Mouse (Mus musculus) layer of hippocampus, adult 18-20 months (tissue): ENCODE data around the gene Ciao1. TPM values are rescaled to one million over a fixed set of nuclear protein-coding genes. Genes with fewer than 3 reads are reported as not detected.
A peak's percentile ranks its signal among the peaks of the same experiment; 100 is the strongest.
"Not testable (repeated sequence)": the region's sequence is repeated elsewhere in the genome, so short reads cannot be mapped to it uniquely, and the experiment has no call there.

Experiments used
- DNase-seq, 2 experiments: peaks; one replicate each; pipeline ENCODE4 v3.0.0; 2022; ENCODE audit warnings: low spot score in 2 of 2
- total RNA-seq, 2 experiments: library from RNA; stranded (reverse); gene quantifications; 2 replicates each; pipeline ENCODE4 v1.2.3; 2021

Ciao1 gene
- total RNA-seq, 2 experiments from 2014 or later = 72.8 to 81.6 TPM

DNA sequence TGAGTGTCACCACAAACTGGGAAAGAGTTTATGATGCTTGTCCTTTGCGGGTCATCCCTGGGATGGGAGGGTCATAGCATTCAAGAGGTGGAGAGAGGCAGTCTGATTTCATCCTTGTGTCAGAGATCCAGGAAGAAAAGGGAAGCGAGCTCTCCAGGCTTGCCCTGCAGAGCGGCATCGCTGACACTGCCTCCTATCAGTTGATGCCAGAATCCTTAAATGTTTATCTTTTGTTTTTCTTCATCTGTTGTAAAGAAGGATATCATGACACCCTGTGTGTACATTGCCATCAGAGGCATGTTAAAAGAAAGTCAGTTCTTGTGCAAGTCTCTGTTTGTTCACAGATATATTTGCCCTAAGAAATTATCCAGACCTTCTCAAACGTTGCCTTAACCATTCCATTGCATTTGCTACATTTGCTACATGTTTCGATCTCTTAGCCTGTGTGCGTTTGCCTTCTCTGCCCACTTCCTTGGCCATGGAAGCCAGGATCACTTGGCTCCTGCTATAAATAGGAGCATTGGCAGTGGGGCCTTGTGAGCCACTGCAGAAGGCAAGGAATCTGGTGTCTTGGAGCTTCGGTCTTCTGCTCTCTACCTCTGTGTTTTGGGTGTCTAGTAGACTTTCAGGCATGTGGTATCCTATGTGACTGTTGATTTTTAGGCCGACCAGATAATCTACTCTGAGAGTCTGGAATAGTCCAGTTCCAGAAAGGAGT is 2.8 kb upstream of the Ciao1 start:
- no peak for DNase-seq

DNA sequence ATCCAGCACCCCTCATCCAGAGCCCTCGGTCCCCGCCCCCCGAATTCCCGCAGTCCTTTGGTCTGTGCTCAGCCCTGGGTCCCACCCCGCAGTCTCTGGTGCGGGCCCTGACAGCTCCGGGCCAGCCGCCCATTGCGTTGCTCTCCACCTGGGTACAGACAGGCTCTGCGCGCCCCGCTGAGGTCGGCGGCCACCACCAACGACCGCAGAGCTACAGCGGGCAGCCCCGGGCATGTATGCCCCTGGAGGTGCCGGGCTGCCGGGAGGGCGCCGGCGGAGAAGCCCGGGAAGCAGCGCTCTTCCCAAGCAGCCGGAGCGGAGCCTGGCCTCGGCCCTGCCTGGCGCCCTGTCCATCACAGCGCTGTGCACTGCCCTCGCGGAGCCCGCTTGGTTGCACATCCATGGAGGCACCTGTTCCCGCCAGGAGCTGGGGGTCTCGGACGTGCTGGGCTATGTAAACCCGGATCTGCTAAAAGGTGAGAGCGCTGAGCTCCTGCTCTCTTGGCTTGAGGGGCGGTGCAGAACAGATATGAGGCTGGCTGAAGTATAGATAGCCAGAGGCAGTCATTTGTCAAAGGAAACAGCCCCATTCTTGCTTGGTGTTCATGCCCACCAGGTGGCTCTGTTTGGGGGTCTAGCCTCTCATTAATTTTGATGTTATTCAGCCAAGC is 853 bp upstream of the Ciao1 start:
- DNase-seq = peak; percentile 27 to 32

DNA sequence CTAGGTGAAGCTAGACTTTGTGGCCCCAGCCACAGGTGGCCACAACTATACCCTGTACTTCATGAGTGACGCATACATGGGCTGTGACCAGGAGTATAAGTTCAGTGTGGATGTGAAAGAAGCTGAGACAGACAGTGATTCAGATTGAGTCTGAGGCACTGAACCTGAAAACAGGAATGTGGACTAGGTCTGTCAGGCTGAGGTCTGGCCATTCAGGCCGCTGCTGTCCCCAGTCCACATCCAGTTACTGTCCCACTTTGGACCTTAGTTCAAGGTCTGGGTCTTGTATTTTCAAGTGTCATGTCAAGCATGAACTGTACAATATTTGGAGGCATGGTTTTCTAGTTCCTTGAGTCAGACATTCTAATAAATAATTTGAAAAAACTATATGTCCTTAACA is 7.6 kb downstream of the Ciao1 start:
- DNase-seq = no peak

DNA sequence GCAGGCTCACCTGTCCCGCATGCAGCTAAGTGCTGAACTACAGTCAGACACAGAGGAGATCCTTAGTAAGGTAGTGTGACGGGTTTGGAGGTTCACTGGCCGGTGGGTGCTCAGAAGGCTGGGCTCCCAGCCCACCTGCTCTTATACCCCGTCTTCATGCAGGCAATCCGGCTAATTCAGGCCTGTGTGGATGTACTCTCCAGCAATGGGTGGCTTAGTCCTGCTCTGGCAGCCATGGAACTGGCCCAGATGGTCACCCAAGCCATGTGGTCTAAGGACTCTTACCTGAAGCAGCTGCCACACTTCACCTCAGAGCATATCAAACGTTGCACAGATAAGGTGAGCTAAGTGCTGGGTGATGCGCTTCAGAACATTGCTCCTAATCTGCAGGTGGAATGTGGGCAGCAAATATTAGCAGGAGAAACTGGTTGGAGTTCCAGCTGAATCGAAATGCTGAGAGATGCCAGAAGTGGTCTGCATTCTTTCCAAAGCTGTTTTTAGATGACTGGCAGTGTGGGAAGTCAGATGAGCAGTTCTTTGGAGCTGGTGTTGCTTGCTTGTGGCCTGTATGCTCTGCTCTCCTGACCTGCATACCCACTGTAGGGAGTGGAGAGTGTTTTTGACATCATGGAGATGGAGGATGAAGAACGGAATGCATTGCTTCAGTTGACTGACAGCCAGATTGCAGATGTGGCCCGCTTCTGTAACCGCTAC is 9.6 kb downstream of the Ciao1 start:
- DNase-seq = no peak

DNA sequence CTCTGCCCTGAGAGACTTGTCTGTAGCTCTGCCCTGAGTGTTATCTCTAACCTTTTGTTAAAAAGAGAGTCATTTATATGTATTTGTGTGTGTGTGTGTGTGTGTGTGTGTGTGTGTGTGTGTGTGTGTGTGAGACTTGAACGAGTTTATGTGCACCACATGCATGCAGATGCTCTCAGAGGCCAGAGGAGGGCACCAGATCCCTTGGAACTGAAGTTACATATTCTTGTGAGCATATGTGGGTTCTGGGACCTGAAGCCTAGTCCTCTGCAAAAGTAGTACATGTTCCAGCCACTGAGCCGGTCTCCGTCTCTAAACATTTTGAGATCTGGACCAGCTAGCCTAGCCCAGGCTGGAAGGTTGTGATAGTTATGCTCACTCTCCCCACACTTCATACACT is 22.4 kb downstream of the Ciao1 start:
- DNase-seq = no peak

DNA sequence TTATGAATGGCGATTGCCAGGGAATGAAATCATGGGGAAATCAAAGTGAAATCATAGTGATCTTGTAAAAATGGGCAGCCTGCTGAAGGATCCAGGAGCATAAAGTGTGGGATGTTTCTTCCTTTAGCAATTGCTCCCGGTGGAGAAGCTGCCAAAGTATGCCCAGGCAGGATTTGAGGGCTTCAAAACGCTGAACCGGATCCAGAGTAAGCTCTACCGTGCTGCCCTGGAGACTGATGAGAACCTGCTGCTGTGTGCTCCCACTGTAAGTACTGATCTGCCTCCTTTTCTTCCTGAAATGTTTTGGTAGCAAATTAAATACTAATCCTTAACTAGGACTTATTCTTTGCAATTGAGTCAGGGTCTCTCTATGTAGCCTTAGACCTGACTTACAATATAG is 29.9 kb downstream of the Ciao1 start:
- DNase-seq = no peak

DNA sequence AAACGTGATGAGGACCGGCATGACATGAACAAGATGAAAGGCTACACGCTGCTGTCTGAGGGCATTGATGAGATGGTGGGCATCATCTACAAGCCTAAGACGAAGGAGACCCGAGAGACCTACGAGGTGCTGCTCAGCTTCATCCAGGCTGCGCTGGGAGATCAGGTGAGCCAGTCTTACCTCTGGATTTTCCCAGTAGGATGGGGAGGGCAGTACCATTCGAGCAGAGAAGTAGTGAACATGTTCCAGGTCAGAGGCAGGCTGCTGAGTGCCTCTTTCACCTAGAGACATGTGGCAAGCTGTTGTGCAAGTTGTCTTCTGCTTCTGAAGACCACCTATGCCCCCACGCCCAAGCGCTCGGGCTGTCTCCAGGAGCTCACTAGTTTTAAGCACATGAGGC is 36.9 kb downstream of the Ciao1 start:
- no peak for DNase-seq

DNA sequence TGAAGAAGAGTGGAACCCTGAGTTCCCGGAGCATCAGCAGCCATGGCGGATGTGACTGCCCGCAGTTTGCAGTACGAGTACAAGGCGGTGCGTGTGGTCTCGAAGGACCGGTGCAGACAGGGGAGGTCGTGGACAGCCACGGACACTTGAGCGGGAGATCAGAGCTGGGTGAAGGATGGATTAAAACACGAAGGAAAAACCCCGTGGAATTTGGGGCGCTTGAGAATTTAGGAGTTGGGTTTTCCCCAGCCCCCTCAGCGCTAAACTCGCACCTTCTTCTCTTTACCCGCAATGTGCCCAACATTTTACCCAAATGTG is 39.2 kb downstream of the Ciao1 start:
- DNase-seq = no peak

DNA sequence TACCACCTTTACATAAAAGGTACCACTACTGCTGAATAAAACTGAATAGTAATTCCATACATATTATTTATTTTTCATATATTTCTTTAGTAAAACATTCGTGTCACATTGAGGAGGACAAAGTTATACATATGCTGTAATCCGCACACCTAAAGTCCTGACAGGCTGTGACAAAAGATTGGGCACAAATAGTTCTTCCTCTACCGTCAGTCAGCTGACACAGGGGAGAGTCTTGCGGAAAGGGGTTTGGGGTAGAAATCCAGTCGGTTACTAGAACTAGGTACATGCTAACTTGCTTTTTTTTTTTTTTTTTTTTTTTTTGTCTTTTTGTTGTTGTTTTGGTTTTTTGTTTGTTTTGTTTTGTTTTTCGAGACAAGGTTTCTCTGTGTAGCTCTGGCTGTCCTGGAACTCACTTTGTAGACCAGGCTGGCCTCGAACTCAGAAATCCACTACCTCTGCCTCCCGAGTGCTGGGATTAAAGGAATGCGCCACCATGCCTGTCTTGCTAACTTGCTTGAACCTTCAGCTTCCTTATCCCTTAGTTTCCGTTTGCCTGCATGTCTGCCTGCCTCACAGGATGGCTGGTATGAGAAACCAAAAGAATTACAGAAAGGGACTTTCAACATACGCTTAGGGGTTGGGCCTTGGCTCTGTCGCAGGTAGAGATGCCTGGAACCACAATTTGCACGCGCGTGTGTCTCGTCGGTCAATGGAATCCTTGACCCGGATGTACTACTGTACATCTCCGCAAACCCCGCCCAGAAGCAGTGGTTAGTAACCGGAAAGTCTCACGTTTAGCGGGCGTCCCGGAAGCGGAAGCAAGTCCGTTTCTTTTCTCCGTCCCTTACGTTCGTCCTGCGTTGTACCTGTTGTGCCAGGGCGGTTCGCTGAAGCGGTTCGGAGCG is 39.8 kb downstream of the Ciao1 start, which contains the start of the genes 1810024B03Rik and Snrnp200:
1810024B03Rik (minus strand) TSS at position 734 of the 905 bp plus-strand sequence.
Snrnp200 (plus strand) TSS at position 840 of the 905 bp plus-strand sequence.
- DNase-seq = peak; percentile 91 to 97

DNA sequence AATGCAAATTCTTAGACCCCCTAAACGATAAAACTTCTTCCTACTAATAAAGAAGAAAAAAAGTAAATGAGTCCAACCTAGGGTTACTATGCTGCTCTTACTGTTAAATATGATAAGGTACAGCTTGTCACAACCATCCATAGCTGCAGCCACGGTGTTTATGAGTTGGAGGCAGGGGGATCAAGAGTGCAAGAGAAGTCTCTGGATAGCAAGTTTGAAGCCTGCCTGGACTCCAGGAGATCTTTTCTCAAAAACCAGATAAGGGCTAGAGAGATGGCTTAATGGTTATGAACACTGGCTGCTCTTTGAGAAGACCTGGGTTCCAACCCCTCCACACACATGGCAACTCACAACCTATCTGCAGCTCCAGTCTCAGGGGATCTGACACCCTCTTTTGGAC is 40.7 kb downstream of the Ciao1 start:
- DNase-seq = no peak

DNA sequence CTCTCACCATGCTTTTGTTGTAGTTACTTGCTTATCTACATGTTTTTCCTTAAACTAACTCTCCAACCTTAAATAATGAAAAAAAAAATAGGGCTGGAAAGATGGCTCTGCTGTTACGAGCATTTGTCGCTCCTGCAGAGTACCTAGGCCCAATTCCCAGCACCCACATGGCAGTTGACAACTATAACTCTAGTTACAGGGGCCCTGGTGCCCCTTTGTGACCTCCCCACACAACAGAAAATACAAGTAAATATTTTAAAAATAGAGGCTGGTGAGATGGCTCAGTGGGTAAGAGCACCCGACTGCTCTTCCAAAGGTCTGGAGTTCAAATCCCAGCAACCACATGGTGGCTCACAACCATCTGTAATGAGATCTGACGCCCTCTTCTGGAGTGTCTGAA is 41.7 kb downstream of the Ciao1 start:
- not testable (repeated sequence) for DNase-seq

DNA sequence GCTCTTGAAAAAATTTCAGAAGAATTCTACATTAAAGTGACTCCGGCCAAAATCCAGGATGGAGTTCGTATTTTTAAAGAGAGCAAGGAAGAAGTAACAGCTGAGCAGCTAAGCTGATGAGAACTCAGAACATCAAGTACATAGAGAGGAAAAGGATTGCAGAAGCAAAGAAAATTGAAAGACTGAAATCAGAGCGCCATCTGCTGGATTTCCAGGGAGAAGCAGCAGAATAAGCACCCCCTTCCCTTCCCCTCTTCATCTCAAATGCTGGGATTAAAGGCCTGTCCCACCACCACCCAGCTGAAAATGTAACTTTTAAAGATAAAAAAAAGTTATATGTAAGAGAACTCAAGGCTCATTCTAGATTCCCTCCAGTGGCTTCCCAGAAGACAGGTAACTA is 42.7 kb downstream of the Ciao1 start:
- DNase-seq = peak; percentile 19 to 80

Other genes starting within 250 kb of the Ciao1 start
- gene Ap4e1, start 239.1 kb downstream of the Ciao1 start, total RNA-seq = 10 to 100 TPM; 11.0 to 11.5 TPM
- 10 to 100 TPM; 20.9 to 23.3 TPM for gene Blvra, start 177.2 kb downstream of the Ciao1 start, total RNA-seq
- 1 to 10 TPM in 1 of 2 experiments, under 1 TPM in 1; 0.45 to 1.2 TPM for gene Ncaph, start 113.9 kb downstream of the Ciao1 start, total RNA-seq
- gene Itpripl1, start 104.4 kb downstream of the Ciao1 start, total RNA-seq = 1 to 10 TPM; 2.5 to 3.0 TPM
- 1 to 10 TPM in 1 of 2 experiments, under 1 TPM in 1; 0.37 to 1.3 TPM for gene 1810024B03Rik, start 39.5 kb downstream of the Ciao1 start, total RNA-seq
- gene Snrnp200, start 39.4 kb downstream of the Ciao1 start, total RNA-seq = 10 to 100 TPM; 94.5 to 95.2 TPM
- 10 to 100 TPM; 73.5 to 75.8 TPM for gene Tmem127, start 92 bp upstream of the Ciao1 start, total RNA-seq
- gene Stard7, start 22.4 kb upstream of the Ciao1 start, total RNA-seq = 100 to 1,000 TPM in 1 of 2 experiments, 10 to 100 TPM in 1; 99.8 to 104 TPM
- gene Dusp2, start 88.3 kb upstream of the Ciao1 start, total RNA-seq = 1 to 10 TPM in 1 of 2 experiments, under 1 TPM in 1; 0.91 to 1.4 TPM
- gene Astl, start 90.8 kb upstream of the Ciao1 start, total RNA-seq = not detected
- gene Adra2b, start 115.4 kb upstream of the Ciao1 start, total RNA-seq = under 1 TPM; 0.10 to 0.12 TPM
- under 1 TPM in 1 of 2 experiments, not detected in 1; 0.42 TPM for gene Gpat2, start 177.4 kb upstream of the Ciao1 start, total RNA-seq
- gene Fahd2a, start 196.7 kb upstream of the Ciao1 start, total RNA-seq = 10 to 100 TPM; 14.7 to 19.0 TPM